Mouse (Mus musculus) MEL (cell line): ENCODE data around the gene Wt1. TPM values are rescaled to one million over a fixed set of nuclear protein-coding genes. Genes with fewer than 3 reads are reported as not detected.

Experiments used
- DNase-seq: peaks from one replicate; pipeline ENCODE4 v3.0.0; 2011; ENCODE audit warnings: low read depth, low spot score
- H3K27ac ChIP-seq: 2 replicates; pipeline ENCODE4 v1.5.1; 2012; ENCODE audit warnings: low read depth, mild to moderate bottlenecking, control low read depth, low read length, moderate library complexity; ENCODE audit not compliant: control insufficient read depth
- H3K27me3 ChIP-seq, 2 experiments: fragments of 150-350 bp in 1 of 2; sonication (generic) in 1 of 2; 2 replicates each; pipeline ENCODE4 v1.6.1; 2012; ENCODE audit warnings: low read length in 2 of 2, mild to moderate bottlenecking in 2 of 2, improper control_type of control experiment in 1 of 2, moderate library complexity in 1 of 2; ENCODE audit not compliant: insufficient read depth in 2 of 2, control insufficient read depth in 1 of 2
- H3K36me3 ChIP-seq, 2 experiments: 2 replicates each; pipeline ENCODE4 v1.6.1; 2012 to 2014; ENCODE audit warnings: low read length in 2 of 2, improper control_type of control experiment in 1 of 2, inconsistent platforms in 1 of 2, mild to moderate bottlenecking in 1 of 2; ENCODE audit not compliant: insufficient read depth in 2 of 2, control insufficient read depth in 1 of 2
- H3K4me1 ChIP-seq, 2 experiments: fragments of 150-350 bp in 1 of 2; sonication (generic) in 1 of 2; 2 replicates each; pipeline ENCODE4 v1.6.1; 2012; ENCODE audit warnings: low read length in 2 of 2, improper control_type of control experiment in 1 of 2, mild to moderate bottlenecking in 1 of 2; ENCODE audit not compliant: insufficient read depth in 2 of 2, control insufficient read depth in 1 of 2
- H3K4me3 ChIP-seq, 2 experiments: fragments of 150-350 bp in 1 of 2; sonication (generic) in 1 of 2; 2 replicates each; pipeline ENCODE4 v1.5.1; 2012; ENCODE audit warnings: low read depth in 2 of 2, low read length in 2 of 2, mild to moderate bottlenecking in 2 of 2, moderate library complexity in 2 of 2, control low read depth in 1 of 2, improper control_type of control experiment in 1 of 2; ENCODE audit not compliant: control insufficient read depth in 1 of 2, insufficient read depth in 1 of 2
- H3K79me2 ChIP-seq: 2 replicates; pipeline ENCODE4 v1.6.1; 2012; ENCODE audit warnings: mild to moderate bottlenecking, low read length, moderate library complexity; ENCODE audit not compliant: control insufficient read depth, poor library complexity, insufficient read depth
- H3K9ac ChIP-seq: 2 replicates; pipeline ENCODE4 v1.6.1; 2012; ENCODE audit warnings: low read depth, mild to moderate bottlenecking, control low read depth, low read length, moderate library complexity; ENCODE audit not compliant: control insufficient read depth, poor library complexity, severe bottlenecking
- H3K9me3 ChIP-seq: fragments of 150-350 bp; sonication (generic); replicated peaks from 2 replicates; pipeline ENCODE4 v1.6.1; 2012; ENCODE audit warnings: mild to moderate bottlenecking, low read length, improper control_type of control experiment, moderate library complexity; ENCODE audit not compliant: insufficient read depth
- E2F4 ChIP-seq: IDR thresholded peaks from 2 replicates; pipeline ENCODE4 v1.6.1; 2011; ENCODE audit warnings: low read depth, low read length, improper control_type of control experiment, borderline replicate concordance
- EP300 ChIP-seq, 2 experiments: IDR thresholded peaks; 2 replicates each; pipeline ENCODE4 v1.6.1; 2011; ENCODE audit warnings: improper control_type of control experiment in 2 of 2, low read length in 2 of 2, low read depth in 1 of 2, mild to moderate bottlenecking in 1 of 2
- MAFK ChIP-seq: IDR thresholded peaks from 2 replicates; pipeline ENCODE4 v1.6.1; 2011; ENCODE audit warnings: low read depth, mild to moderate bottlenecking, low read length, improper control_type of control experiment, borderline replicate concordance
- MYB ChIP-seq: IDR thresholded peaks from 2 replicates; pipeline ENCODE4 v1.6.1; 2011; ENCODE audit warnings: mild to moderate bottlenecking, low read depth, low read length, improper control_type of control experiment
- MYC ChIP-seq: IDR thresholded peaks from 2 replicates; pipeline ENCODE4 v1.6.1; 2011; ENCODE audit warnings: low read depth, mild to moderate bottlenecking, low read length, improper control_type of control experiment, moderate library complexity
- NELFE ChIP-seq: IDR thresholded peaks from 2 replicates; pipeline ENCODE4 v1.6.1; 2011; ENCODE audit warnings: low read depth, low read length, improper control_type of control experiment
- NRF1 ChIP-seq: IDR thresholded peaks from 2 replicates; pipeline ENCODE4 v1.6.1; 2014; ENCODE audit warnings: low read depth, mild to moderate bottlenecking, inconsistent platforms, low read length, improper control_type of control experiment, moderate library complexity; ENCODE audit not compliant: poor library complexity, insufficient read depth, severe bottlenecking
- RAD21 ChIP-seq: IDR thresholded peaks from 2 replicates; pipeline ENCODE4 v1.6.1; 2011; ENCODE audit warnings: mild to moderate bottlenecking, low read depth, low read length, improper control_type of control experiment
- RCOR1 ChIP-seq: IDR thresholded peaks from 2 replicates; pipeline ENCODE4 v1.6.1; 2012; ENCODE audit warnings: low read depth, mild to moderate bottlenecking, inconsistent platforms, low read length, improper control_type of control experiment
- SIN3A ChIP-seq: IDR thresholded peaks from 2 replicates; pipeline ENCODE4 v1.6.1; 2012; ENCODE audit warnings: low read length, improper control_type of control experiment, inconsistent platforms
- TBP ChIP-seq: IDR thresholded peaks from 2 replicates; pipeline ENCODE4 v1.8.0; 2011; ENCODE audit warnings: low read depth, low read length, improper control_type of control experiment
- UBTF ChIP-seq: IDR thresholded peaks from 2 replicates; pipeline ENCODE4 v1.6.1; 2012; ENCODE audit warnings: low read depth, mild to moderate bottlenecking, inconsistent platforms, low read length, improper control_type of control experiment, moderate library complexity, borderline replicate concordance; ENCODE audit not compliant: insufficient read depth
- ZNF384 ChIP-seq: IDR thresholded peaks from 2 replicates; pipeline ENCODE4 v1.6.1; 2012; ENCODE audit warnings: low read depth, mild to moderate bottlenecking, inconsistent platforms, low read length, improper control_type of control experiment
- polyA plus RNA-seq, 2 experiments: library from polyadenylated mRNA; stranded (reverse) in 1 of 2; unstranded in 1 of 2; fragments of >175 nt in 1 of 2; fragments of >200 nt in 1 of 2; gene quantifications; 2 replicates each; pipeline versions ENCODE4 v1.2.1 to v1.2.4; 2012; ENCODE audit warnings: low replicate concordance in 2 of 2, low read depth in 1 of 2; ENCODE audit not compliant: insufficient read length in 2 of 2, insufficient read depth in 1 of 2, missing spikeins in 1 of 2
- total RNA-seq: library from RNA; depleted of rRNA; stranded (reverse); fragments of 300-350 nt; gene quantifications from 2 replicates; pipeline ENCODE4 v1.2.3, GENCODE M21; 2012

Wt1 gene
- total and polyA plus RNA-seq, 3 experiments = not detected

- Histone ChIP-seq H3K9ac (no peak overlapping the region), H3K27me3 (peaks cover 9 to 10% of the 10 kb centered on the region in 2 experiments), H3K4me3 (no peak overlapping the region), H3K79me2 (no peaks in the 10 kb centered on the region), H3K27ac (no peak overlapping the region), H3K4me1 (no peaks in the 10 kb centered on the region), H3K9me3 (no peaks in the 10 kb centered on the region), H3K36me3 (no peaks in the 10 kb centered on the region)
- no peak for DNase-seq
- TF ChIP-seq UBTF = no peak
- no peak for TF ChIP-seq MAFK
- TF ChIP-seq MYB = no peak
- no peak for TF ChIP-seq RCOR1
- TF ChIP-seq ZNF384 = no peak
Measured at GRCm38 (mm10) chr2:105114074-105114473, 12.3 kb upstream of the Wt1 start.

GRCm38 (mm10) chr2:105117669-105118068 lies 8.7 kb upstream of the Wt1 start:
- Histone ChIP-seq H3K27me3 (peaks cover 4 to 8% of the 10 kb centered on the region in 2 experiments), H3K79me2 (no peaks in the 10 kb centered on the region), H3K9me3 (no peaks in the 10 kb centered on the region), H3K4me1 (no peaks in the 10 kb centered on the region), H3K9ac (no peak overlapping the region), H3K36me3 (no peaks in the 10 kb centered on the region), H3K4me3 (no peak overlapping the region), H3K27ac (no peak overlapping the region)
- DNase-seq = no peak
- no peak for TF ChIP-seq EP300 (IDR thresholded peaks at IDR 0.05; ENCODE audit: low read depth in 1 of 2, low read length in 2 of 2)
- TF ChIP-seq E2F4 = no peak

GRCm38 (mm10) chr2:105122216-105122615 lies 4.1 kb upstream of the Wt1 start:
- no peaks in the 10 kb centered on the region for H3K36me3 ChIP-seq
- no peak overlapping the region for H3K27ac ChIP-seq
- H3K9me3 ChIP-seq = no peaks in the 10 kb centered on the region
- no peak for TF ChIP-seq MYC
- no peak for TF ChIP-seq RAD21
- no peak for TF ChIP-seq SIN3A
- no peak for TF ChIP-seq NELFE
- no peak for TF ChIP-seq NRF1
- TF ChIP-seq TBP = no peak
- H3K9ac ChIP-seq = no peak overlapping the region
- DNase-seq = no peak
- no peaks in the 10 kb centered on the region for H3K79me2 ChIP-seq
- H3K4me1 ChIP-seq = no peaks in the 10 kb centered on the region
- H3K4me3 ChIP-seq = no peak overlapping the region
- H3K27me3 ChIP-seq = peaks cover 0 to 3% of the 10 kb centered on the region in 2 experiments; a peak in 1 of 4 replicates
